Mouse (Mus musculus): ENCODE measurements around the gene Polr1e.

DNA sequence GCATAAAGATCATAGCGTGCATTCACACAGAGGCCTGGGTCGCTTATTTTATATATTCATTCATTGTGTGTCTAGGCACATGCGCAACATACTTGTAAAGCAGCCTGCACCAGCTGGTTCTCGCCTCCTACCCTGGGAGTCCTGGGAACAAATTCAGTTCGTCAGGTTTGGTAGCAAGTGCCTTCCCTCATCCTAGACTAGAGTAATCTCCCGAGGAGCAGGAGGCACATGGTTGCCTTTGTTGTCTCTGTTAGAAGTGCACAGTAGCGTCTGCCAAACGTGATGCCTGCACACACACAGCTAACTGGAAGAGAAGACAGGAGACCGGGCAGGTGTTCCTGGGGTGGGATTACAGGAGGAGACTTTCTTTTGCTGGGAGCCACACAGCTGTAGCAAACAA is 29.6 kb downstream of the Polr1e start:
- TF ChIP-seq CTCF (IDR thresholded peaks at IDR 0.05; ENCODE audit: low read depth) (no peak), EP300 (optimal IDR thresholded peaks at IDR 0.05) (no peak)
